Mouse (Mus musculus) testis, adult 2 months (tissue): ENCODE results near the gene Hnrnpab. TPM values are rescaled to one million over a fixed set of nuclear protein-coding genes. Genes with fewer than 3 reads are reported as not detected.
"Not testable (repeated sequence)": the region's sequence is repeated elsewhere in the genome, so short reads cannot be mapped to it uniquely, and the experiment has no call there.

Experiments used
- H3K27ac ChIP-seq: fragments of 200-500 bp; 2 replicates; pipeline ENCODE4 v1.5.1; 2012; ENCODE audit warnings: low read depth, low read length; ENCODE audit not compliant: control insufficient read depth, insufficient read depth
- H3K27me3 ChIP-seq: fragments of 200-500 bp; 2 replicates; pipeline ENCODE4 v1.6.1; 2012; ENCODE audit warnings: mild to moderate bottlenecking, low read length, moderate library complexity; ENCODE audit not compliant: control insufficient read depth, insufficient read depth
- H3K36me3 ChIP-seq: fragments of 200-500 bp; 2 replicates; pipeline ENCODE4 v1.6.1; 2012; ENCODE audit warnings: mild to moderate bottlenecking, low read length; ENCODE audit not compliant: control insufficient read depth, insufficient read depth
- H3K4me1 ChIP-seq: fragments of 200-500 bp; 2 replicates; pipeline ENCODE4 v1.6.1; 2012; ENCODE audit warnings: low read length; ENCODE audit not compliant: control insufficient read depth, insufficient read depth
- H3K4me3 ChIP-seq: fragments of 200-500 bp; 2 replicates; pipeline ENCODE4 v1.5.1; 2012; ENCODE audit warnings: low read depth, mild to moderate bottlenecking, low read length, moderate library complexity, mixed read lengths; ENCODE audit not compliant: control insufficient read depth
- CTCF ChIP-seq: fragments of 200-500 bp; IDR thresholded peaks from 2 replicates; pipeline ENCODE4 v1.5.1; 2012; ENCODE audit warnings: low read depth, mild to moderate bottlenecking, inconsistent platforms, low read length, moderate library complexity; ENCODE audit not compliant: control insufficient read depth, insufficient read depth, insufficient replicate concordance
- POLR2A ChIP-seq: fragments of 200-500 bp; IDR thresholded peaks from 2 replicates; pipeline ENCODE4 v1.6.1; 2012; ENCODE audit warnings: low read depth, mild to moderate bottlenecking, inconsistent platforms, low read length, moderate library complexity; ENCODE audit not compliant: control insufficient read depth
- polyA plus RNA-seq: library from polyadenylated mRNA; depleted of rRNA; stranded (reverse); fragments of >200 nt; gene quantifications from 2 replicates; pipeline ENCODE4 v1.2.3, GENCODE M21; 2012

Gene Hnrnpab
- polyA plus RNA-seq, 1 experiment: 85.0 TPM

DNA sequence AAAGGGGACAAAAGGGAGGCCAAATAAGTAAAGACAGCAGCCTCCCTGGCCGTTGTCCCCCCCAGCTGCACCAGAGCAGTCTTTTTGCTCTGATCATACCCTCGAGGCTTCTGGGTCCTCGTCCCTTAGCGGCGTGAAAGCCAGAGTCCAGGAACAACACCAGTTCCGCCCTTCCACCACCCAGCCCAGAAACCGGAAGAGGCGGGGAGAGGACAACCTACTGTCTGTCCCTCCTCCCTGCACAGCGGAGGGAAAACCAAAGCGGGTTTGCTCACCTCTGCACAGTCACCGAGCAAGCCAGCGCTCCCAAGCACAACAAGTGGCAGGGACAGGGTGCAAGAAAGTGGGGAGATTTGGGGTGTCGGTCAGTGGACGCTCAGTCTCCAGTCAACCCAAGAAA, 9.0 kb upstream of the Hnrnpab start:
- peak overlapping the region; percentile 91 for H3K27ac ChIP-seq
- TF ChIP-seq POLR2A: peak; percentile 79
- TF ChIP-seq CTCF: no peak
- no peaks in the 10 kb centered on the region for H3K36me3 ChIP-seq
- peak overlapping the region; percentile 75 for H3K4me3 ChIP-seq
- H3K4me1 ChIP-seq: peaks cover 12% of the 10 kb centered on the region
- no peaks in the 10 kb centered on the region for H3K27me3 ChIP-seq

- TF ChIP-seq CTCF: no peak
- no peak for TF ChIP-seq POLR2A
- Histone ChIP-seq H3K4me1 (peaks cover 12% of the 10 kb centered on the region), H3K4me3 (peak overlapping the region; percentile 75; the same call in 1 of the 2 replicates), H3K36me3 (no peaks in the 10 kb centered on the region), H3K27me3 (no peaks in the 10 kb centered on the region), H3K27ac (peak overlapping the region; percentile 91)
Observed at GRCm38 (mm10) chr11:51615129-51615528, 8.5 kb upstream of the Hnrnpab start.

- Histone ChIP-seq H3K4me3 (no peak overlapping the region), H3K36me3 (no peaks in the 10 kb centered on the region), H3K27me3 (no peaks in the 10 kb centered on the region), H3K27ac (no peak overlapping the region), H3K4me1 (peaks cover 12% of the 10 kb centered on the region)
- TF ChIP-seq CTCF (no peak), POLR2A (no peak)
Observed at GRCm38 (mm10) chr11:51614256-51614655, 7.6 kb upstream of the Hnrnpab start.

GRCm38 (mm10) chr11:51609940-51610339, 3.3 kb upstream of the Hnrnpab start:
- H3K27ac ChIP-seq, H3K4me1 ChIP-seq, H3K27me3 ChIP-seq, H3K4me3 ChIP-seq, H3K36me3 ChIP-seq: not testable (repeated sequence)

DNA sequence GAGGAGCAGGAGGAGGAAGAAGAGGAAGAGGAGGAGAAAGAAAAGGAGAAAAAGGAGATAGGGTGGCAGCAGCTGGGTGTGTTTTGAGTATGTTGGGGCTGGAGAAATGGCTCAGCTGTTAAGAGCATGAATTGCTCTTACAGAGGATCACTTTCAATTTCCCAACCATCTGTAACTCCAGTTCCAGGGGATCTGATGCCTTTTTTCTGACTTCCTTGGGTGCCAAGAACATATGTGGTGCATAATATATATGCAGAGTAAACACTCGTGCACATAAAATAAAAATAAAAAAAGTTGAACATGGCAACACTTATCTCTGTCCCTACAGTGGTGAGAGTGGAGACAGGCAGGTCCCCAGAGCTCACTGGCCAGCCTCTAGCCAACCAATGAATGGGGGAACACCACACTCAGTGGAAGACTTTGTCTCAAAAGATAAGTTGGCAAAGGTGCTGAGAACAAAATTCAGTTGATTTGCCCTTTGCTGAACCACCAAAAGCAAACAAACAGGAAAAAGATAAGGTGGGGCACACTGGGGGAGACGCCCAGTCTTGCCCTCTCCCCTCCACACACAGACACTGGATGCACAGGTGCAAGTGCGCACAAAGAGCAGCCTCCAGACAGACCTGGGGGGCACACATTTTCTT, 2.7 kb upstream of the Hnrnpab start:
- Histone ChIP-seq H3K27ac (no peak overlapping the region), H3K4me1 (peaks cover 2% of the 10 kb centered on the region), H3K4me3 (no peak overlapping the region), H3K27me3 (no peaks in the 10 kb centered on the region), H3K36me3 (0 out of 2 replicates have a peak, but pooled peaks cover 4% of the 10 kb centered on the region)
- TF ChIP-seq POLR2A: no peak
- no peak for TF ChIP-seq CTCF

GRCm38 (mm10) chr11:51607096-51607738, 570 bp upstream of the Hnrnpab start:
- Histone ChIP-seq H3K4me3 (peak overlapping the region; percentile 92), H3K36me3 (peaks cover 8% of the 10 kb centered on the region), H3K4me1 (0 out of 2 replicates have a peak, but pooled peaks cover 2% of the 10 kb centered on the region), H3K27ac (peak overlapping the region; percentile 94), H3K27me3 (no peaks in the 10 kb centered on the region)
- TF ChIP-seq POLR2A (no peak), CTCF (no peak)

GRCm38 (mm10) chr11:51605602-51606446, 823 bp downstream of the Hnrnpab start:
- no peaks in the 10 kb centered on the region for H3K27me3 ChIP-seq
- H3K4me3 ChIP-seq: peak overlapping the region; percentile 92
- 0 out of 2 replicates have a peak, but pooled peaks cover 2% of the 10 kb centered on the region for H3K4me1 ChIP-seq
- peaks cover 8% of the 10 kb centered on the region for H3K36me3 ChIP-seq
- TF ChIP-seq CTCF (no peak), POLR2A (peak; percentile 71)
- peak overlapping the region; percentile 94 for H3K27ac ChIP-seq
